Mouse (Mus musculus): Measurements from ENCODE around the gene Zfand3. TPM values are rescaled to one million over a fixed set of nuclear protein-coding genes. Genes with fewer than 3 reads are reported as not detected.

The Zfand3 gene
- polyA plus RNA-seq, 1 experiment from 2014 or later: 50.6 TPM

DNA sequence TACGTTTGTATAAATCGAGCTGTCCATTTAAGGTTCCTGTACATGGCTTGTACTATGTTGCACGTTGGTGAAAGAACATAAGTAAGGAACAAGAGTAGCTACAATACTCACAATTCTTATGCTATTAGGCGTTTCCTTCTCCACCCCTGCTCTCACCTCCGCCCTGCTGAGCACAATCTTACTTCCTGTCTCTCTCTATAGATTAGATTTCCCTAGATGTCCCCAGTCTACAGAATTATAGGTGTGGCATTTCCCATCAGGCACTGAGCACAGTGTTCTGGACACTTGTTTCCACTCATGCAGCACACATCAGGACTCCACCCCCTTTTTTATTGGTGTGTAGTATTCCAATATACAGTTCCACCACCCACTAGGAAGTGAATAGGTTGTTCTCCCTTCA, 14.9 kb upstream of the Zfand3 start:
- no peak overlapping the region for H3K4me3 ChIP-seq (ENCODE audit: low read depth, low read length)
- H3K4me2 ChIP-seq (ENCODE audit: low read depth, low read length): no peak overlapping the region
- H3K27ac ChIP-seq (replicated peaks; ENCODE audit: low read depth, low read length): no peak overlapping the region
- ATAC-seq (replicated peaks; ENCODE audit: insufficient number of reproducible peaks, low FRiP score, low TSS enrichment, low read depth): no peak
- 85% methylated on average over 5 of the region's 5 CpGs for WGBS
- no peaks in the 10 kb centered on the region for H3K9me3 ChIP-seq (replicated peaks; ENCODE audit: control insufficient read depth, low read length)
- H3K4me1 ChIP-seq (ENCODE audit: control insufficient read depth, insufficient read depth, low read length): no peaks in the 10 kb centered on the region
- DNase-seq (ENCODE audit: low spot score): no peak
- no peaks in the 10 kb centered on the region for H3K36me3 ChIP-seq (replicated peaks; ENCODE audit: control insufficient read depth, insufficient read depth, low read depth, low read length)
- H3K27me3 ChIP-seq (ENCODE audit: control insufficient read depth, insufficient read depth, low read length): no peaks in the 10 kb centered on the region
- H3K9ac ChIP-seq (replicated peaks; ENCODE audit: low read length): no peak overlapping the region

DNA sequence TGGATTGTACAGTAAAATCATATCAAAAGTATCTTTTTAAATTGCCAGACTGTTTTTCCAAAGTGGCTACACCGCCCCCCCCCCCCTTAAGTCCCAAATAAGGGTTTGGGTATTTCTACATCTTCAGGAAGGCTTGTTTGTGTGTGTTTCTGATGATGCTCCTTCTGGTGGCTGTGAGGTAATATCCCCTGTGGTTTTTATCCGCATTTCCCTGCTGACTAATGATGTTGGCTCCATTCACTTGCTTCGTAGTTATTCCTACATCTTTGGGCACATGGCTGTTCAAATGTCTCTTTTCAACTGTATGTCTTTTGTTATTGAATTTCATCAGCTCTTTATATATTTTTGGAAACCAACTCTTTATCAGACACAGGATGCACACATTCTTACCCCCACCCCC, 14.4 kb upstream of the Zfand3 start:
- no peak overlapping the region for H3K4me2 ChIP-seq (ENCODE audit: low read depth, low read length)
- H3K36me3 ChIP-seq (replicated peaks; ENCODE audit: control insufficient read depth, insufficient read depth, low read depth, low read length): no peaks in the 10 kb centered on the region
- no peak overlapping the region for H3K4me3 ChIP-seq (ENCODE audit: low read depth, low read length)
- ATAC-seq (replicated peaks; ENCODE audit: insufficient number of reproducible peaks, low FRiP score, low TSS enrichment, low read depth): no peak
- no peak overlapping the region for H3K9ac ChIP-seq (replicated peaks; ENCODE audit: low read length)
- no peaks in the 10 kb centered on the region for H3K9me3 ChIP-seq (replicated peaks; ENCODE audit: control insufficient read depth, low read length)
- H3K27ac ChIP-seq (replicated peaks; ENCODE audit: low read depth, low read length): no peak overlapping the region
- no peaks in the 10 kb centered on the region for H3K4me1 ChIP-seq (ENCODE audit: control insufficient read depth, insufficient read depth, low read length)
- WGBS: 92% methylated on average over 3 of the region's 3 CpGs
- no peak for DNase-seq (ENCODE audit: low spot score)
- H3K27me3 ChIP-seq (ENCODE audit: control insufficient read depth, insufficient read depth, low read length): no peaks in the 10 kb centered on the region

DNA sequence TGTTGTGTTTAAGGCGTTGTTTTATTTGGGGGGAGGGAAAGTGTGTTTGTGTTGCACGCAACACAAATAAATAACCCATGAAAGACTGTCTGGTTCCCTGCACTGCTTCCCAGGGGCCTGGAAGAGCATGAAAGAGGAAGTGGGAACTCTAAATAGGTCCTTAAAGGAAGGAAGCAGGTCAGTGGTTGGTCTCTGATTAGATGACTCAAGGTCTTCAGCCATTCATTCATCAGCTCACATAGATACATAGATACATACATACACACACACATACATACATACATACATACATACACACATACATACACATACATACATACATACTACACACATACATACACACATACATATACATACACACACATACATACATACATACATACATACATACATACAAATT, 13.7 kb upstream of the Zfand3 start:
- DNase-seq (ENCODE audit: low spot score): no peak
- ATAC-seq (replicated peaks; ENCODE audit: insufficient number of reproducible peaks, low FRiP score, low TSS enrichment, low read depth): no peak
- Histone ChIP-seq H3K9ac (replicated peaks; ENCODE audit: low read length) (no peak overlapping the region), H3K9me3 (replicated peaks; ENCODE audit: control insufficient read depth, low read length) (no peaks in the 10 kb centered on the region), H3K36me3 (replicated peaks; ENCODE audit: control insufficient read depth, insufficient read depth, low read depth, low read length) (no peaks in the 10 kb centered on the region), H3K4me1 (ENCODE audit: control insufficient read depth, insufficient read depth, low read length) (no peaks in the 10 kb centered on the region), H3K27ac (replicated peaks; ENCODE audit: low read depth, low read length) (no peak overlapping the region), H3K27me3 (ENCODE audit: control insufficient read depth, insufficient read depth, low read length) (no peaks in the 10 kb centered on the region), H3K4me3 (ENCODE audit: low read depth, low read length) (no peak overlapping the region), H3K4me2 (ENCODE audit: low read depth, low read length) (no peak overlapping the region)
- 86% methylated on average over 2 of the region's 2 CpGs for WGBS

DNA sequence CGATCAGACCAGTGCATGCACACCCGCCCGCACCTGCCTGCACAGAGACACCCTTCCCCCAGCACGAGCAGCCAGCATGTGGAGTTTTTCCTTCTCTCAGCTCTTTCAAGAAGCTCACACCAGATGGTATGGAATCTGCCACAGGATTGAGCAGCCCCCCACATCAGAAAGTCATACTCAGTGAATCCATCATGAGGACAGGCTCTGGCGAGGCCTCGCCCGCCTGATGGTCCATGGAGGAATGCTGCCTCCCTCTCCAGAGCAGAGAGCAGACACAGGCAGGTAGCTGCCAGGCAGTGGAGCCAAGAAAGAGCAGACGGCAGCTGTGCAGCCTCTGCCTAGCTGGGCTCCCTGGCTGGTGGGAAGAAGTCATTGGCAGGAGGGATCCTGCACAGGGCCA, 11.0 kb upstream of the Zfand3 start:
- no peak overlapping the region for H3K27ac ChIP-seq (replicated peaks; ENCODE audit: low read depth, low read length)
- H3K9me3 ChIP-seq (replicated peaks; ENCODE audit: control insufficient read depth, low read length): no peaks in the 10 kb centered on the region
- no peak overlapping the region for H3K9ac ChIP-seq (replicated peaks; ENCODE audit: low read length)
- WGBS: 83% methylated on average over 8 of the region's 8 CpGs
- no peak for DNase-seq (ENCODE audit: low spot score)
- H3K4me3 ChIP-seq (ENCODE audit: low read depth, low read length): no peak overlapping the region
- H3K27me3 ChIP-seq (ENCODE audit: control insufficient read depth, insufficient read depth, low read length): no peaks in the 10 kb centered on the region
- no peak overlapping the region for H3K4me2 ChIP-seq (ENCODE audit: low read depth, low read length)
- H3K4me1 ChIP-seq (ENCODE audit: control insufficient read depth, insufficient read depth, low read length): no peaks in the 10 kb centered on the region
- no peak for ATAC-seq (replicated peaks; ENCODE audit: insufficient number of reproducible peaks, low FRiP score, low TSS enrichment, low read depth)
- no peaks in the 10 kb centered on the region for H3K36me3 ChIP-seq (replicated peaks; ENCODE audit: control insufficient read depth, insufficient read depth, low read depth, low read length)

DNA sequence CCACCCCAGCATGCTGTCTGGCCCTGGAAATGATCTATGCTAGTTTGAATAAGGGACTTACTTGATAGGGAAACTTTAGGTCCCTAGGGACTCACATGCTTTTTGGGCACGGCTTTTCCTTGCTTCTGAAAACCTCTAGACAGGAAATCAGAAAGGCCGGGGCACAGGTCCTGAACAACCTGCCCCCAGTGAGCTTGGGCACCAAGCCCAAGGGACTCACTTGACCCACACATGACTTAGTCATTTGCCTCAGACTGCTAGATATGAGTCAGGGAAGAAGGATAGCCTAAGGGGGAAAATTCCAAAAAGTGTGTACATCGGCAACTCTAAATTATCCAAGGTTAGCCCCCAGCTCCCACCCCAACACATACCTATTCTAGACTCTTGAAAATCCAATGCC, 10.5 kb upstream of the Zfand3 start:
- Histone ChIP-seq H3K4me2 (ENCODE audit: low read depth, low read length) (no peak overlapping the region), H3K9ac (replicated peaks; ENCODE audit: low read length) (no peak overlapping the region), H3K36me3 (replicated peaks; ENCODE audit: control insufficient read depth, insufficient read depth, low read depth, low read length) (no peaks in the 10 kb centered on the region), H3K27me3 (ENCODE audit: control insufficient read depth, insufficient read depth, low read length) (no peaks in the 10 kb centered on the region), H3K4me3 (ENCODE audit: low read depth, low read length) (no peak overlapping the region), H3K9me3 (replicated peaks; ENCODE audit: control insufficient read depth, low read length) (no peaks in the 10 kb centered on the region), H3K4me1 (ENCODE audit: control insufficient read depth, insufficient read depth, low read length) (no peaks in the 10 kb centered on the region), H3K27ac (replicated peaks; ENCODE audit: low read depth, low read length) (no peak overlapping the region)
- no peak for DNase-seq (ENCODE audit: low spot score)
- 67% methylated on average over 3 of the region's 3 CpGs for WGBS
- no peak for ATAC-seq (replicated peaks; ENCODE audit: insufficient number of reproducible peaks, low FRiP score, low TSS enrichment, low read depth)

DNA sequence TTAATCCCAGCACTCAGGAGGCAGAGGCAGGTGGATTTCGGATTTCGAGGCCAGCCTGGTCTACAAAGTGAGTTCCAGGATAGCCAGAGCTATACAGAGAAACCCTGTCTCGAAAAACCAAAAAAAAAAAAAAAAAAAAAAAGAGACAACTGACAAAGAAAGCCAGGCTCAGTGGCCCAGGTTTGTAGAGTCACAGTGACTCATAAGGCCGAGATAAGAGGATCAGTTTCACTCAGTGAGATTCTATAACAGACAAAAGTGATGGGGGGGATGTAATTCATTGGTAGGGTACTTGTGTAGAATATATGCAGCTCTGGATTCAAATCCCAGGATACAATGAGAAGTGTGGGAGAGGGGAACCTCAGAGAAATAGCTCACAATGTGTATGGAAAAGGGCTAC, 10.1 kb upstream of the Zfand3 start:
- Histone ChIP-seq H3K36me3 (replicated peaks; ENCODE audit: control insufficient read depth, insufficient read depth, low read depth, low read length) (no peaks in the 10 kb centered on the region), H3K27me3 (ENCODE audit: control insufficient read depth, insufficient read depth, low read length) (no peaks in the 10 kb centered on the region), H3K4me1 (ENCODE audit: control insufficient read depth, insufficient read depth, low read length) (no peaks in the 10 kb centered on the region), H3K9me3 (replicated peaks; ENCODE audit: control insufficient read depth, low read length) (no peaks in the 10 kb centered on the region), H3K4me3 (ENCODE audit: low read depth, low read length) (no peak overlapping the region), H3K9ac (replicated peaks; ENCODE audit: low read length) (no peak overlapping the region), H3K4me2 (ENCODE audit: low read depth, low read length) (no peak overlapping the region), H3K27ac (replicated peaks; ENCODE audit: low read depth, low read length) (no peak overlapping the region)
- ATAC-seq (replicated peaks; ENCODE audit: insufficient number of reproducible peaks, low FRiP score, low TSS enrichment, low read depth): no peak
- 86% methylated on average over 4 of the region's 4 CpGs for WGBS
- DNase-seq (ENCODE audit: low spot score): no peak

DNA sequence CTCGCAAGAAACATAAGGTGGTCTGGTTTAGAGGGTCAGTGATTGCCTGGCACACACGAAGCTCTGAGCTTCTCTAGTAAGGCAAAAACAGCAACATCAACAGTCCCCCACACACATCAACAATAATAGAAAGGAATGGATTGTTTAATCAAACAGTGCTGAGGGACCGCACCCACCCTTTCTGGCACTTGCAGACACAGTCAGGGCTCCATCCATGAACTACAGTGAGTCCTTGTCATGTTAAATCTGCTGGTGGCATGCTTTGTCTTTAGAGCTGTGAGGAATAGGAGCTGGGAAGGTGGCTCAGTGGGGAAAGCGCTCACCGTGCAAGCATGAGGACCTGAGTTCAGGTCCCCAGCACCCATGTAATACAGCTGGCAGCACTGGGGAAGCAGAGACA, 8.5 kb upstream of the Zfand3 start:
- no peaks in the 10 kb centered on the region for H3K36me3 ChIP-seq (replicated peaks; ENCODE audit: control insufficient read depth, insufficient read depth, low read depth, low read length)
- WGBS: 92% methylated on average over 5 of the region's 5 CpGs
- no peaks in the 10 kb centered on the region for H3K9me3 ChIP-seq (replicated peaks; ENCODE audit: control insufficient read depth, low read length)
- no peak overlapping the region for H3K4me3 ChIP-seq (ENCODE audit: low read depth, low read length)
- H3K4me2 ChIP-seq (ENCODE audit: low read depth, low read length): no peak overlapping the region
- no peak overlapping the region for H3K27ac ChIP-seq (replicated peaks; ENCODE audit: low read depth, low read length)
- no peaks in the 10 kb centered on the region for H3K27me3 ChIP-seq (ENCODE audit: control insufficient read depth, insufficient read depth, low read length)
- no peaks in the 10 kb centered on the region for H3K4me1 ChIP-seq (ENCODE audit: control insufficient read depth, insufficient read depth, low read length)
- no peak for ATAC-seq (replicated peaks; ENCODE audit: insufficient number of reproducible peaks, low FRiP score, low TSS enrichment, low read depth)
- H3K9ac ChIP-seq (replicated peaks; ENCODE audit: low read length): no peak overlapping the region
- DNase-seq (ENCODE audit: low spot score): no peak

DNA sequence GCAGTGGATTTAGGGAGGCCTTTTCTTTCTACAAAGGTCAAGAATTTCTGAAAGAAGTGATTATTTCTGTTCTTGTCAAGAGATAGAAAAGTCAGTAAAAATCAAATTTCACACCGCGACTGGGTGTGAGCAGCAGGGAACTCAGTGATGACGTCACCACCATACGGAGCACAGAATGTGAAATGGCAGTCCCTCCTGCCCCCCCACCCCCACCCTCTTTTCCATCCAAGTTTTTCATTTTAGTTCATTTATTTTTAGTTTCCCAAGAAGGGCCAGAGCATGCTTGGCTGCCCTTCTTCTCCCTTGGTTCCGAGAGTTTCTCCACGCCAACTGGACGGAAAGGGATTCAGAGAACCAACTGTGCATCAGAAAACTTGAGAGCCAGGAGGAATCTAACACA, 6.8 kb upstream of the Zfand3 start:
- H3K9me3 ChIP-seq (replicated peaks; ENCODE audit: control insufficient read depth, low read length): no peaks in the 10 kb centered on the region
- H3K4me3 ChIP-seq (ENCODE audit: low read depth, low read length): no peak overlapping the region
- no peaks in the 10 kb centered on the region for H3K4me1 ChIP-seq (ENCODE audit: control insufficient read depth, insufficient read depth, low read length)
- no peaks in the 10 kb centered on the region for H3K27me3 ChIP-seq (ENCODE audit: control insufficient read depth, insufficient read depth, low read length)
- WGBS: 78% methylated on average over 7 of the region's 7 CpGs
- H3K27ac ChIP-seq (replicated peaks; ENCODE audit: low read depth, low read length): no peak overlapping the region
- no peaks in the 10 kb centered on the region for H3K36me3 ChIP-seq (replicated peaks; ENCODE audit: control insufficient read depth, insufficient read depth, low read depth, low read length)
- DNase-seq (ENCODE audit: low spot score) (no peak), ATAC-seq (replicated peaks; ENCODE audit: insufficient number of reproducible peaks, low FRiP score, low TSS enrichment, low read depth) (no peak)
- no peak overlapping the region for H3K9ac ChIP-seq (replicated peaks; ENCODE audit: low read length)
- no peak overlapping the region for H3K4me2 ChIP-seq (ENCODE audit: low read depth, low read length)
